Mouse (Mus musculus): Measurements from ENCODE around the gene Slc6a11. TPM values are rescaled to one million over a fixed set of nuclear protein-coding genes. Genes with fewer than 3 reads are reported as not detected.

Gene Slc6a11
- polyA plus RNA-seq, 1 experiment from 2014 or later: not detected

DNA sequence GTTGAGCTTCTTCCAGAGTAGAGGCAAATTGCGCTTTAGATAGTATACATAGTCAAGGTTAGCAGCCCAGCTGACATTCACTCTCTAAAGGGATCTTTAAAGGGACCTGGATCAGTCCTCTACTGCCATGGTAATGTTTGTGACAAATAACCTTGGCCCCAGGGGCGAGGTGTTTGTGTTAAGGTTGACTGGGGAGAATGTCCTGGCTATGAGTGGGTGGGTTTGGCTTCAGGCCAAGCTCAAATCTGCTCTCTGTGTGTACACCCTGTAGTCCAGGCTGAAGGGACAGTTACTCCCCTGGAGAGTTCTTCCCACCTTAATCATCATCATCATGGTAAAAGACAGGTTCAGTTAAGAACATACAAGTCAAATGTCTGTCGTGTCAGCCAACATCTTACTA is 97.2 kb downstream of the Slc6a11 start:
- no peak for ATAC-seq (replicated peaks; ENCODE audit: insufficient number of reproducible peaks, low FRiP score, low TSS enrichment)
- Histone ChIP-seq H3K9ac (ENCODE audit: low read depth, low read length) (no peak overlapping the region), H3K4me1 (ENCODE audit: control insufficient read depth, insufficient read depth, low read length) (no peaks in the 10 kb centered on the region), H3K36me3 (ENCODE audit: control insufficient read depth, insufficient read depth, low read length) (no peaks in the 10 kb centered on the region), H3K4me2 (no peak overlapping the region), H3K9me3 (replicated peaks; ENCODE audit: control insufficient read depth, low read length) (no peaks in the 10 kb centered on the region), H3K27me3 (ENCODE audit: control insufficient read depth, insufficient read depth, low read length) (no peaks in the 10 kb centered on the region; the same call in 1 of the 2 replicates), H3K4me3 (ENCODE audit: low read depth, low read length) (no peak overlapping the region), H3K27ac (ENCODE audit: low read depth, low read length) (no peak overlapping the region)
- 67% methylated on average over 3 of the region's 3 CpGs for WGBS (ENCODE audit: insufficient replicate concordance)

DNA sequence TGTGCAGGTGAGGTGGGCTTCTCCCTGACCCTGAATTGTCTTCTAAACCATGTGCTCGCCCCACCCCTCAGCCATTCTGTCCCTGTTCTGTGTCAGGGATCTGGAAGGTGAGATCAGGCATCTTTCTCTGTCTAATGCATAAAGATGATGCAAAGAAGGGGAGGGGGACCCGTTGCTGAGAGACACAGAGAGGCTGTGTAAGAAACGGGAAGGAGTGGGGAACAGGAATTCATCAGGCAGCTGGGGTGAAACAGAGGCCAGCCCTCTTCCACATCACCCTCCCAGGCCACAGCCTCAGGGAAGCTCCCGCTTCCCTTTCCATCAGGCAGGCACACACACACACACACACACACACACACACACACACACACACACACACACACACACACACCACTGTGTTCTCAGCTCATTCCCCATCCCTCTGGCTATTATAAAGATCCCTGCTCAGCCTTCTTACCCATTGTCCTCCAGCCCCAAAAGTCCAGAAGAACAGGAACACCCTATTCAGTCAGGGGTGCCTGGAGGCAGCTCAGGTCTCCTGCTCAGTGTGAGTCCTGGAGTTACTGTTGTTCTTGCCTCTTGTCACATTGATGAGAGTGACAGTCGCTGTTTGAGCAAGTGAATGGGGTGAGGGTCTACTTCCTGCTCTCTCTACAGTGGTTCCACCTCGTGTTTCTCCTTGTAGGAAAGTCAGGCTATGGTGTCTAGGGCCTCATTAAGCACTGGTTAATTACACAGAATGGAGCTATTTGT is 108.0 kb downstream of the Slc6a11 start:
- H3K27me3 ChIP-seq (ENCODE audit: control insufficient read depth, insufficient read depth, low read length): peaks cover 15% of the 10 kb centered on the region
- no peaks in the 10 kb centered on the region for H3K4me1 ChIP-seq (ENCODE audit: control insufficient read depth, insufficient read depth, low read length)
- 51% methylated on average over 6 of the region's 6 CpGs for WGBS (ENCODE audit: insufficient replicate concordance)
- no peak overlapping the region for H3K4me2 ChIP-seq
- no peaks in the 10 kb centered on the region for H3K36me3 ChIP-seq (ENCODE audit: control insufficient read depth, insufficient read depth, low read length)
- no peak overlapping the region for H3K9ac ChIP-seq (ENCODE audit: low read depth, low read length)
- H3K4me3 ChIP-seq (ENCODE audit: low read depth, low read length): no peak overlapping the region
- ATAC-seq (replicated peaks; ENCODE audit: insufficient number of reproducible peaks, low FRiP score, low TSS enrichment): no peak
- H3K9me3 ChIP-seq (replicated peaks; ENCODE audit: control insufficient read depth, low read length): no peaks in the 10 kb centered on the region
- no peak overlapping the region for H3K27ac ChIP-seq (ENCODE audit: low read depth, low read length)

DNA sequence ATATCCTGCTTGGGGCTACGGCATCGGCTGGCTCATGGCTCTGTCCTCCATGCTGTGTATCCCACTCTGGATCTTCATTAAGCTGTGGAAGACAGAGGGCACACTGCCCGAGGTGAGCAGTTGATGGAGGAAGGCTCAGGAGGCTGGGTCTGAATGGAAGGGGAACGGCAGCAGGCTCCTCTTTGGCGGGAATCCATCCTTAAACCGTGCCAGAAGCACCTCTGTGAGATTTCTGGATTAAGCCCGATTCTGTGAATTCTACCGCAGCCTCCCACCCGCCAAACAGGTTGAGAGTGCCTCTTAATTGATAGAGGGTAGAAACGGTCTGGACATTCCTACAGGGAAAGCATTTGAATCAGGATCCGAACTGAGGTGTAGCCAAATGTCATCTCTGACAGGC is 114.6 kb downstream of the Slc6a11 start:
- H3K9me3 ChIP-seq (replicated peaks; ENCODE audit: control insufficient read depth, low read length): no peaks in the 10 kb centered on the region
- no peak overlapping the region for H3K9ac ChIP-seq (ENCODE audit: low read depth, low read length)
- H3K4me2 ChIP-seq: no peak overlapping the region
- no peak overlapping the region for H3K27ac ChIP-seq (ENCODE audit: low read depth, low read length)
- no peaks in the 10 kb centered on the region for H3K4me1 ChIP-seq (ENCODE audit: control insufficient read depth, insufficient read depth, low read length)
- H3K27me3 ChIP-seq (ENCODE audit: control insufficient read depth, insufficient read depth, low read length): peaks cover 25% of the 10 kb centered on the region
- WGBS (ENCODE audit: insufficient replicate concordance): 76% methylated on average over 11 of the region's 11 CpGs
- ATAC-seq (replicated peaks; ENCODE audit: insufficient number of reproducible peaks, low FRiP score, low TSS enrichment): no peak
- no peaks in the 10 kb centered on the region for H3K36me3 ChIP-seq (ENCODE audit: control insufficient read depth, insufficient read depth, low read length)
- no peak overlapping the region for H3K4me3 ChIP-seq (ENCODE audit: low read depth, low read length)

DNA sequence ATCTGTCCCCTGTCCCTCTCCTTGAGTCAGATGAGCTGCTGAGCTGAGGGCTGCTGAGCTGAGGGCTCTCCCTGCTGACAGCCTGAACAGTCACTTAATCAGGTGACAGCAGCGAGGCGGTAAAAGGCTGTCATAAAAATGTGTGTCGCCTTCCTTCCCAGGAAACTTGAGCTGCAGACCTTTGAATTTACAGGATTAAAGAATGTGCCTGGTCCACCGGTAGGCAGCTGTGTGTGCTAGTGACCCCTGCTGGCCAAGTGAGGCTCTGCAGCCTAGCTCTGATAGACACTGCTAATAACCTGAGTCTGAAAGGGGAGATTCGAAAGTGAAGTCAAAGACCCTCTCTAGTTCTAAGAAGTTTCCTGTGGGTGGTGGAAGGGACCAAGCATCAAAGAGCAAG is 119.3 kb downstream of the Slc6a11 start:
- 8% methylated on average over 5 of the region's 5 CpGs for WGBS (ENCODE audit: insufficient replicate concordance)
- Histone ChIP-seq H3K4me1 (ENCODE audit: control insufficient read depth, insufficient read depth, low read length) (no peaks in the 10 kb centered on the region), H3K36me3 (ENCODE audit: control insufficient read depth, insufficient read depth, low read length) (no peaks in the 10 kb centered on the region), H3K27ac (ENCODE audit: low read depth, low read length) (no peak overlapping the region), H3K4me2 (no peak overlapping the region), H3K27me3 (ENCODE audit: control insufficient read depth, insufficient read depth, low read length) (peaks cover 31% of the 10 kb centered on the region), H3K9ac (ENCODE audit: low read depth, low read length) (no peak overlapping the region), H3K4me3 (ENCODE audit: low read depth, low read length) (no peak overlapping the region), H3K9me3 (replicated peaks; ENCODE audit: control insufficient read depth, low read length) (no peaks in the 10 kb centered on the region)
- no peak for ATAC-seq (replicated peaks; ENCODE audit: insufficient number of reproducible peaks, low FRiP score, low TSS enrichment)

DNA sequence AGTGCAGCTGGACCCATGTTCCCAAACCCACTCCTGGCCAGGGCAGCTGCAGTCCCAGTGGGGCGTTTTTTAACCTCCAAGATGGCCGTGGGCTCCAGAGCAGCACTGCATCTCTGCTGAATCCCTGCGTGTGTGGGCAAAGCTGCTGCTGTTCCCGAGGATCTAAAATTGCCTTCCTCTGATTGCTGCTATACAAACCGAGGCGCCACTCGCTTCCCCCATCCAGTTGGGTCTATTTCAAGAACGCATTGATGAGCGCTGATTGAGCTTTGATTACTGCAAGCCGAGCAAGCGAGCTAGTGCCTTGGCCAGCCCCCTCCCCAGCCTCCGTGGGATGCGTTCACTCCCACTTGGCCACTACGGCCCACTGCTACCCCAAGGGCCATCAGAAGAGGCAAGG is 123.9 kb downstream of the Slc6a11 start:
- H3K9ac ChIP-seq (ENCODE audit: low read depth, low read length): no peak overlapping the region
- no peaks in the 10 kb centered on the region for H3K4me1 ChIP-seq (ENCODE audit: control insufficient read depth, insufficient read depth, low read length)
- H3K36me3 ChIP-seq (ENCODE audit: control insufficient read depth, insufficient read depth, low read length): no peaks in the 10 kb centered on the region
- H3K27ac ChIP-seq (ENCODE audit: low read depth, low read length): no peak overlapping the region
- ATAC-seq (replicated peaks; ENCODE audit: insufficient number of reproducible peaks, low FRiP score, low TSS enrichment): no peak
- peaks cover 8% of the 10 kb centered on the region; the same call in 1 of the 2 replicates for H3K27me3 ChIP-seq (ENCODE audit: control insufficient read depth, insufficient read depth, low read length)
- no peaks in the 10 kb centered on the region for H3K9me3 ChIP-seq (replicated peaks; ENCODE audit: control insufficient read depth, low read length)
- 72% methylated on average over 14 of the region's 14 CpGs for WGBS (ENCODE audit: insufficient replicate concordance)
- no peak overlapping the region for H3K4me2 ChIP-seq
- no peak overlapping the region for H3K4me3 ChIP-seq (ENCODE audit: low read depth, low read length)

DNA sequence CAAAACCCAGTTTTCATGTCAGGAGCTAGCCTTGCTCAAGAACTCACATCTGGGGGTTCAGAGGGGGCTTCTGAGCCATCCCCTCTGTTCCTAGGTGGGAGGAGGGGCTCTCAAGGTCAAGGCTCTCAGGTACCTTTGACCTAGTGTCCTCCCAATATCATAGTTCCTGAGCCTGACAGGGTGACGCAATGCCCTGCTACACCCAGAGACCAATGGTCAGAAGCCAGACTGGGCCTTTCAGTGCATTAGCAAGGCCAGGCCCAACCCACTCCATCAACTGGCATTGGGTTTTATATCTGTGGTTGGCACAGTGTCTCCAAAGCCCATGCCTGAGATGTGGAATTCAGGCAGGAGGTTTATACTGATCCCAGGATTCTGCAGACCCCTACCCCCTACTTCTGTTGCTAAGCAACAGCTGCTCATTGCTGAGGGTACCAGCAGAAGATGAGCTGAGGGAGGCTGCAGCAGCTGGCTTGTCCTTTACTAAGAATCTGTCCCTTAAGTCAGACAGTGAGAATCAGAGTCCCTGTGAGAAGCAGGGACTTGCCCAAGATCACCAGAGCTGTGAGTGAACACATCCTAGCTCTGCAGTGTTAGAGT is 126.8 kb downstream of the Slc6a11 start:
- H3K9me3 ChIP-seq (replicated peaks; ENCODE audit: control insufficient read depth, low read length): no peaks in the 10 kb centered on the region
- no peak overlapping the region for H3K27ac ChIP-seq (ENCODE audit: low read depth, low read length)
- no peak overlapping the region for H3K4me3 ChIP-seq (ENCODE audit: low read depth, low read length)
- no peaks in the 10 kb centered on the region for H3K4me1 ChIP-seq (ENCODE audit: control insufficient read depth, insufficient read depth, low read length)
- no peaks in the 10 kb centered on the region for H3K36me3 ChIP-seq (ENCODE audit: control insufficient read depth, insufficient read depth, low read length)
- no peak overlapping the region for H3K4me2 ChIP-seq
- no peak overlapping the region for H3K9ac ChIP-seq (ENCODE audit: low read depth, low read length)
- 76% methylated on average over 1 of the region's 1 CpGs for WGBS (ENCODE audit: insufficient replicate concordance)
- H3K27me3 ChIP-seq (ENCODE audit: control insufficient read depth, insufficient read depth, low read length): peaks cover 7% of the 10 kb centered on the region; the same call in 1 of the 2 replicates
- no peak for ATAC-seq (replicated peaks; ENCODE audit: insufficient number of reproducible peaks, low FRiP score, low TSS enrichment)

DNA sequence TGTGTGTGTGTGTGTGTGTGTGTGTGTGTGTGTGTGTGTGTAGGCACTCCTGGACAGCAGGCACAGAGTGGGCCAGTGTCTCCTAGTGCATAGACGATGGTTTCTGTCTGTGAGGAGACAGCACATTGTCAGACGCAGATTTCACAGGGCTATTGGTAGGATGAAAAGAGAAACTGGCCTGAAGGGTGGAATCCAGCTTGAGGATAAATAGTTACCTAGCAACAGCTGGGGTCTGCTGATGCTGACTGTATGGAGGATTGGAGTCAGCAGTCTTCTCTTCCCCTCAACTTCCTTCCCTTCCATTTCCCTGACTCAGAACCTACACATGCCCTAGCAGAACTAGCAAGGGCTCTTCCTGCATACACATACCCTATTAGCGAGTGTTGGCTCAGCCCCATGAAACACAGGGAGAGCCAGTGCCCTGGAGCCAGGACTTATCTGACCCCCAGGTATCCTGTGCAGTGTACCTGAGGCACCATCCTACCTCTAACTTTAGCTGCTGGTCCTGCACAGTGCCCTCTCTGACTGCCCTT is 127.7 kb downstream of the Slc6a11 start:
- Histone ChIP-seq H3K36me3 (ENCODE audit: control insufficient read depth, insufficient read depth, low read length) (no peaks in the 10 kb centered on the region), H3K4me1 (ENCODE audit: control insufficient read depth, insufficient read depth, low read length) (no peaks in the 10 kb centered on the region), H3K4me3 (ENCODE audit: low read depth, low read length) (no peak overlapping the region), H3K27ac (ENCODE audit: low read depth, low read length) (no peak overlapping the region), H3K9ac (ENCODE audit: low read depth, low read length) (no peak overlapping the region), H3K4me2 (no peak overlapping the region), H3K27me3 (ENCODE audit: control insufficient read depth, insufficient read depth, low read length) (peaks cover 7% of the 10 kb centered on the region; the same call in 1 of the 2 replicates), H3K9me3 (replicated peaks; ENCODE audit: control insufficient read depth, low read length) (no peaks in the 10 kb centered on the region)
- WGBS (ENCODE audit: insufficient replicate concordance): 72% methylated on average over 3 of the region's 3 CpGs
- ATAC-seq (replicated peaks; ENCODE audit: insufficient number of reproducible peaks, low FRiP score, low TSS enrichment): no peak

DNA sequence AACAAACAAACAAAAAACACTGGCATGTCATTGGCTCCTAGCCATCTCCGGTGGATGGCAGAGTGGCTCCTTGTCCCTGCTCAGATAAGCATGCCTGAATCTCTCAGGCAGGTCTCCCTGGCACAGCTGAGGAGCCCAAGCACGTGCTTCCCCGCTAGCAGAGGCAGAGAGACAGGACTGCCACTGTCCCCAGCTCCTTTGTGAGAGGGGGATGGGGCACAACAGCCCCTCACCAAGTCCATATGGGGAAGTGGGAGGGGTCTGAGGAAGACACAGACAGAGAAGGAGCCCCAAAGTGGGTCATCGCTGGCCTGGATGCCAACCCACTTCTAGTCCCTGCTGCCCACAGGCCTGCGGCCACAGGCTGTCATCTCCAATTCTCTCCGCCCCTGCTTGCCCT is 130.6 kb downstream of the Slc6a11 start:
- no peak for ATAC-seq (replicated peaks; ENCODE audit: insufficient number of reproducible peaks, low FRiP score, low TSS enrichment)
- Histone ChIP-seq H3K4me2 (no peak overlapping the region), H3K27me3 (ENCODE audit: control insufficient read depth, insufficient read depth, low read length) (peaks cover 20% of the 10 kb centered on the region), H3K4me1 (ENCODE audit: control insufficient read depth, insufficient read depth, low read length) (peaks cover 4% of the 10 kb centered on the region; the same call in 1 of the 2 replicates), H3K4me3 (ENCODE audit: low read depth, low read length) (no peak overlapping the region), H3K36me3 (ENCODE audit: control insufficient read depth, insufficient read depth, low read length) (no peaks in the 10 kb centered on the region), H3K27ac (ENCODE audit: low read depth, low read length) (no peak overlapping the region), H3K9ac (ENCODE audit: low read depth, low read length) (no peak overlapping the region), H3K9me3 (replicated peaks; ENCODE audit: control insufficient read depth, low read length) (no peaks in the 10 kb centered on the region)
- WGBS (ENCODE audit: insufficient replicate concordance): 42% methylated on average over 6 of the region's 6 CpGs

All from heart, embryonic 11.5 days (tissue).